Mouse (Mus musculus): ENCODE measurements at regions not wholly inside any gene's neighbourhood (a gene's known extent, or its start where the extent isn't known, plus 50 kb on each side); places are given as distances from the start of the nearest gene placed in this dataset.

DNA sequence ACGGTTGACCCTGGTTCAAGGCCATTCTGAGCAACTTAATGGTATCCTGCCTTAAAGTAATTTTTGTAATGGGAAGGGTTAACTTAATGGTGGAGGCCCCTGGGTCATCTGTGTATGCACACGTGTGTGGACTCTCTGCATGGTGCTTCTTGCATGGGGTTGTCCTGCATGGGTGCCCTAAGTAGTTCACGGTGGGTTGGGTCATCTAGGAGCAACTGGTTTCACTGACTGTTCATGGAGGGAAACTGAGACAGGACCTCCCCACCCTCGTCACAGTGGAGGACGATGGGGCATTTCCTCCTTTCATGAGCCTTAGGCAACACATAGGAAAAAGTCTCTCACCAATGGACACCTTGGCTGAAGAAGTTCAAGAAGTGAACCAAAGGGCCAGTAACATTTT, 123.4 kb downstream of the Gm11011 start:
- H3K9me3 ChIP-seq (ENCODE audit: control insufficient read depth, low read length) = peaks cover 41% of the 10 kb centered on the region

DNA sequence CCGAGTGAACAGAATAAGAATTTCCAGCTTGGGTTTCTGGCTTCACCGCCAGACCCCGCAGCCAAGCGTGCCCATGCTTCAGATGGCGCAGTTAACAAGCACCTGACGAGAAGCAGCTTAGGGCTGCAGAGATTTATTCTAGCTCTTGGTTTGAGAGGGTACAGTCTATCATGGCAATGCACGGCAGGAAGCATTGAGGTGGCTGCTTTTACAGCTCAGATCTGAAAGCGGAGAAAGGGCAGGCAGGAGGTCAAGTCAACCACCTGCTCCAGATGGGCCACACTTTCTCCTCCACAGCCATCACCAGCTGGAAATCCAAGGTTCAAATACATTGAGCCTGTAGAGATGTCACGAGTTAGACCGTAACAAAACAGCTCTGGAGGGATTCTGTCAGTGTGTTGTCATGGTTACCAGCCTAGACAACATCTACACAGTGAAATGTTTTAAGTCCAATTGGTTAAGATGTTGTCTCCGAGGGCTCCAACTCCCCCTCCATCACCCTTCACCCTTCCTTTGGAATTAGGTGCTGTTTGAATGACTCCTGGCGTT, 126.0 kb downstream of the Gm11011 start:
- no peak for TF ChIP-seq TAL1 (IDR thresholded peaks at IDR 0.05; ENCODE audit: low read length)
- TF ChIP-seq GATA1 (IDR thresholded peaks at IDR 0.05; ENCODE audit: low read length) = no peak

More for the DNA sequence above, 123.4 kb downstream of the Gm11011 start:
- H3K4me3 ChIP-seq (replicated peaks) = no peak overlapping the region
- TF ChIP-seq TAL1 (IDR thresholded peaks at IDR 0.05; ENCODE audit: low read length) = no peak
- no peaks in the 10 kb centered on the region for H3K36me3 ChIP-seq (ENCODE audit: control insufficient read depth)
- H3K27me3 ChIP-seq (ENCODE audit: control insufficient read depth) = no peaks in the 10 kb centered on the region
- H3K4me1 ChIP-seq (ENCODE audit: control insufficient read depth) = no peaks in the 10 kb centered on the region

DNA sequence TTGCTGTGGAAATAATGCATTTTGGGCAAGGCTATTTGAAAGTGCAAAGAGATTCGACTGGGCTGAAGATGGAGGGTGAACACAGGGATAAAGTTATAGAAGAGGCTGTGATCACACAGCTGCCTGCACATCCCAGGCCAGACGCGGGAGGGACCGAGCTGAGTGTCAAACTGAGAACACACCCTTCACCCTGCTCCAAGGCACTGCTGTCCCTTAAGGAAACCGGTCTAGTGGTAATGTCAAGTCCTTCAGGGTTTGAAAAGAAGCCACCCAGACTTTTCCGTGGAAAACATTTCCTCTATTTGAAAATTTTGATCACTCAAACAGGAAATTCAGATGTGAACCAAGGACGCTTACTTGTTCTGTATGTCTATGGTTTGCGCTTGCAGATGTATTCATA, 134.6 kb downstream of the Gm11011 start:
- Histone ChIP-seq H3K4me1 (ENCODE audit: control insufficient read depth) (no peaks in the 10 kb centered on the region), H3K4me3 (replicated peaks) (no peak overlapping the region), H3K36me3 (ENCODE audit: control insufficient read depth) (no peaks in the 10 kb centered on the region), H3K27me3 (ENCODE audit: control insufficient read depth) (no peaks in the 10 kb centered on the region), H3K9me3 (ENCODE audit: control insufficient read depth, low read length) (peaks cover 27% of the 10 kb centered on the region)
- no peak for TF ChIP-seq GATA1 (IDR thresholded peaks at IDR 0.05; ENCODE audit: low read length)
- no peak for TF ChIP-seq TAL1 (IDR thresholded peaks at IDR 0.05; ENCODE audit: low read length)

More for the DNA sequence above, 126.0 kb downstream of the Gm11011 start:
- Histone ChIP-seq H3K4me1 (ENCODE audit: control insufficient read depth) (no peaks in the 10 kb centered on the region), H3K4me3 (replicated peaks) (no peak overlapping the region), H3K9me3 (ENCODE audit: control insufficient read depth, low read length) (peaks cover 36% of the 10 kb centered on the region), H3K27me3 (ENCODE audit: control insufficient read depth) (no peaks in the 10 kb centered on the region), H3K36me3 (ENCODE audit: control insufficient read depth) (no peaks in the 10 kb centered on the region)

DNA sequence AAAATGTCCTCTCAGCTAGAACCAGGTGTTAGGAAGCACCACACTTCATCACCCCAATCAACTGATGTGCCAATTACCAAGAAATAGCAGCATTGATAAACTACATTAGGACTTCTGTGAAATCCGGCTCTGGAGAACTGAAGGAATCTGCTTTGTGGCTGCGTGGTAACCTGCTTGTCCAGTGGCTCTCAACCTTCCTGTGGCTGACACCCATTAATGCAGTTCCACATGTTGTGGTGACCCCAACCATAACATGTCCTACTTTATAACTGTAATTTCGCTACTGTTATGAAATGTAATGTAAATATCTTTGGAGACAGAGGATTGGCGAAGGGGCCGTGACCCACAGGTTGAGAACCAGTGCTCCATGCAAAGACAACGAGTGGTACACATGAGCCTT, 136.7 kb downstream of the Gm11011 start:
- H3K27me3 ChIP-seq (ENCODE audit: control insufficient read depth) = no peaks in the 10 kb centered on the region
- H3K36me3 ChIP-seq (ENCODE audit: control insufficient read depth) = no peaks in the 10 kb centered on the region
- H3K9me3 ChIP-seq (ENCODE audit: control insufficient read depth, low read length) = peaks cover 34% of the 10 kb centered on the region
- no peak for TF ChIP-seq TAL1 (IDR thresholded peaks at IDR 0.05; ENCODE audit: low read length)
- TF ChIP-seq GATA1 (IDR thresholded peaks at IDR 0.05; ENCODE audit: low read length) = no peak
- no peaks in the 10 kb centered on the region for H3K4me1 ChIP-seq (ENCODE audit: control insufficient read depth)
- no peak overlapping the region for H3K4me3 ChIP-seq (replicated peaks)

DNA sequence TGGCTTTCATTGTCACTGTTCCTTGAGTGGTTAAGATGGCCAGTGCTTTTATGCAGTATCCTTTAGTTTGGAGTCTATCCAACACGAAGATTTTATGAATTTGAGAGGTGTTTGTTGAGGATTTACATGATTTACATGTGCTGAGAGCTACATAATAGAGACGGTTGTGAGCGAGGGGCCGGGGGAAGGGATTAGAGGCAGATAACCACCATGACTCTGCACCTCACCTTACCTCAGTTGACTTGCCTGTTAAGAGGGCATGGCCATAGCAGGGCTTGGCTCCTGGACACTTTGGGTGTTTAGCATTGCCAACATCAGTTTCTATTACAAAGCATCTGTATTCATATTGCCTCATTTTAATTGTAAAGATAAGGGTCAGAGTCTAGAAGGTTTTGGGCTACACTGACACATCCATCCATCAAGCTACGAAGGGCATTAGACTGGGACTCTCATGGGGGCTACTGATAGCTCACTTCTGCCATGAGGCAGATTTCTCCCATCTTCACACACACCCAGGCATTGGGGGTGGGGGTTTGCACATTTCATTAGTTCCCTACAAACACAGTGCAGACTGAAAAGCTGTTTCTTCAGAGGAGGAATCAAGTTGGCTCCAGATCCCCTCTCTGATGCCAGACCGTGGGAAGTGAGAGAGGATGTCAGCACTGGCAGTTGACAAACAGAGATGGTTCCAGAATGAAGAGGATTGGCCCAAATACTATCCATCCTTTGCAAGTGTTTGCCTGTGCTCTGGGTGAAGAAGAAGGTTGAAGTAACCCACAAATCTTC, 139.9 kb downstream of the Gm11011 start:
- Histone ChIP-seq H3K4me3 (replicated peaks) (no peak overlapping the region), H3K27me3 (ENCODE audit: control insufficient read depth) (no peaks in the 10 kb centered on the region), H3K9me3 (ENCODE audit: control insufficient read depth, low read length) (peaks cover 50% of the 10 kb centered on the region), H3K36me3 (ENCODE audit: control insufficient read depth) (no peaks in the 10 kb centered on the region), H3K4me1 (ENCODE audit: control insufficient read depth) (no peaks in the 10 kb centered on the region)
- TF ChIP-seq TAL1 (IDR thresholded peaks at IDR 0.05; ENCODE audit: low read length) (no peak), GATA1 (IDR thresholded peaks at IDR 0.05; ENCODE audit: low read length) (no peak)

DNA sequence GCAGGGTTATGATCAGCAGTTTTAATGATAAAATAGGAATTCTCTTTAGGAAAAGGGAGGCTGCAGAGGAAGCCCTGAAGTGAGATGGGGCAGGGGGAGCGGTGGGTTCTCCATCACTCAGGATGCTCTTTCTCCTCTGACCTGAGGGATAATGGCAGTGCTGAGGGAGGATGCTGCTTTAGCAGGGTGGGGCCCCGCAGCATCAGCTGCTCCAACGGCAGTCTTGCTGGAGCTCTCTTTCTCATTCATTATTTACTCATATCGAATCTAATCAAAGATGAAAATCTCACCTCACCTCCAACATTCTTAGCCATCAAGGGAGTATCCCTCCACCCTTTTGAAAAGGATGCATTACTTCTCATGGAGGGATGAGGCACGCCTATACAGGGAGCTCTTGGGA, 141.7 kb downstream of the Gm11011 start:
- no peak for TF ChIP-seq TAL1 (IDR thresholded peaks at IDR 0.05; ENCODE audit: low read length)
- no peak for TF ChIP-seq GATA1 (IDR thresholded peaks at IDR 0.05; ENCODE audit: low read length)
- Histone ChIP-seq H3K4me3 (replicated peaks) (no peak overlapping the region), H3K36me3 (ENCODE audit: control insufficient read depth) (no peaks in the 10 kb centered on the region), H3K4me1 (ENCODE audit: control insufficient read depth) (no peaks in the 10 kb centered on the region), H3K9me3 (ENCODE audit: control insufficient read depth, low read length) (peaks cover 54% of the 10 kb centered on the region), H3K27me3 (ENCODE audit: control insufficient read depth) (no peaks in the 10 kb centered on the region)

DNA sequence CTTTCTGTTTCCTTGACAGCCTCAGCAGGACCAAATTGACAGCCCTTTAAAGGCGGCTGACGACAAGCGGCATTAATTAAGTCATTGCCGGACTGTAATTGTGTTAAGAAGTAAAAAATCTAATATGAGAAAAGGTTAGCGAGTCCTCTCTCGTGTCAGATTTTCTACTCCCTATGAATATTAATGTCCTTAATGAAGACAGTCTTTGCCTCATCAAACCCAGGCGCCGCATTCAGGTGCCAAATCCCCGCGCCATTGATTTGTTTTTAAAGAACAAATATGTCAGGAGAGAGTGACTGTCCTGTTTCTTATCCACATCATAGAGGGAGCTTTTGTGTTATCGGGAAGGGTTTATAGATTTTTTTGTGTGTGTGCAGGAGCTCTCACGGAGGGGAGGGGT, 142.2 kb downstream of the Gm11011 start:
- no peaks in the 10 kb centered on the region for H3K36me3 ChIP-seq (ENCODE audit: control insufficient read depth)
- no peaks in the 10 kb centered on the region for H3K4me1 ChIP-seq (ENCODE audit: control insufficient read depth)
- peaks cover 49% of the 10 kb centered on the region for H3K9me3 ChIP-seq (ENCODE audit: control insufficient read depth, low read length)
- TF ChIP-seq GATA1 (IDR thresholded peaks at IDR 0.05; ENCODE audit: low read length) (no peak), TAL1 (IDR thresholded peaks at IDR 0.05; ENCODE audit: low read length) (no peak)
- no peak overlapping the region for H3K4me3 ChIP-seq (replicated peaks)
- H3K27me3 ChIP-seq (ENCODE audit: control insufficient read depth) = no peaks in the 10 kb centered on the region

DNA sequence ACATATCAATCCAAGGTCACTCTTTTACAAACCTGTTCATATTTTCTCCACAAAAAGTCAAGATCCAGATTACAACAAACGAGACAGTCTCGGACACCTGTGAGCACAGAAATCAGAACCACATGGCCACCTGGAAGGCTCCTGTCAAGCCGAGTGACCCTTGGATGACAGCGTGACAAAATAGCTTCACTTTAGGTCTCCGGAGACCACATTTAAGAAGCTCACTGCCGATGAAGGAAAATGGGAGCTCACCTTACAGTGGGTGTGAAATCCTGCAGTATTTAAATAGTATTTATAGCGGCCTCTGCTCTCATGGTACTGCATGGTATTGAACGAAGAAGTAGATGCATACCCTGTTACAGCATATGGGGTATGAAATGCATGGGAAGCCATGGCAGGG, 144.3 kb downstream of the Gm11011 start:
- Histone ChIP-seq H3K4me3 (replicated peaks) (no peak overlapping the region), H3K27me3 (ENCODE audit: control insufficient read depth) (no peaks in the 10 kb centered on the region), H3K36me3 (ENCODE audit: control insufficient read depth) (no peaks in the 10 kb centered on the region), H3K9me3 (ENCODE audit: control insufficient read depth, low read length) (peaks cover 45% of the 10 kb centered on the region), H3K4me1 (ENCODE audit: control insufficient read depth) (no peaks in the 10 kb centered on the region)
- TF ChIP-seq TAL1 (IDR thresholded peaks at IDR 0.05; ENCODE audit: low read length) (no peak), GATA1 (IDR thresholded peaks at IDR 0.05; ENCODE audit: low read length) (no peak)

DNA sequence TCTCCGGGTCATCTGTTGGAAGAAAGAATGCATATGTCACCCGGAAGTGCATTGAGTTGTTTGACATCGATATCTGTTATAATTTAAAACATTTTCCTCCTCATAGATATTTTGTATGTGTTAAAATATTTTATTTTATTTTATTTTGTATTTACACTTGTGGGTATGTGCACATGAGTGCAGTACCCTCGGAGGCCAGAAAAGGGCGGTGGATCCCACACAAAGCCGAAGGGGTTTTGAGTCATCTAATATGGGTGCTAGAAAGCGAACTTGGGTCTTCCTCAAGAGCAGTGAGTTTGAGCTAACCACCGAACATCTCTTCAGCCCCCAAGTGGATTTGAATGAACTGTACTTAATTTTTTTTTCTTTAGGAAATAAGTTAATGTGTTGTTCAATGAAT, 156.0 kb downstream of the Gm11011 start:
- H3K36me3 ChIP-seq (ENCODE audit: control insufficient read depth) = no peaks in the 10 kb centered on the region
- no peaks in the 10 kb centered on the region for H3K27me3 ChIP-seq (ENCODE audit: control insufficient read depth)
- no peak overlapping the region for H3K4me3 ChIP-seq (replicated peaks)
- TF ChIP-seq GATA1 (IDR thresholded peaks at IDR 0.05; ENCODE audit: low read length) = no peak
- TF ChIP-seq TAL1 (IDR thresholded peaks at IDR 0.05; ENCODE audit: low read length) = no peak
- no peaks in the 10 kb centered on the region for H3K4me1 ChIP-seq (ENCODE audit: control insufficient read depth)
- peaks cover 65% of the 10 kb centered on the region for H3K9me3 ChIP-seq (ENCODE audit: control insufficient read depth, low read length)

All from erythroblast, embryonic 14.5 days (primary cell).